Mouse (Mus musculus) midbrain, postnatal 0 days (tissue): ENCODE measurements around the gene Gas2l2. TPM values are rescaled to one million over a fixed set of nuclear protein-coding genes. Genes with fewer than 3 reads are reported as not detected.
A peak's percentile ranks its signal among the peaks of the same experiment; 100 is the strongest.

ENCODE experiments used
- ATAC-seq: fragments of 200-750 bp; cut with Nextera tagmentation; 2 replicates; pipeline ENCODE4 v1.8.0; 2017; ENCODE audit warnings: moderate number of reproducible peaks, mild to moderate bottlenecking, moderate TSS enrichment, moderate library complexity; ENCODE audit not compliant: low FRiP score
- DNase-seq: peaks from one replicate; pipeline ENCODE4 v3.0.0-alpha.2; 2015; ENCODE audit warnings: low spot score
- H3K27ac ChIP-seq: fragments of 300-500 bp; sonication (generic); 2 replicates; pipeline ENCODE4 v1.5.1; 2014; ENCODE audit warnings: low read depth, mild to moderate bottlenecking, low read length, mixed read lengths
- H3K27me3 ChIP-seq: fragments of 300-500 bp; sonication (generic); 2 replicates; pipeline ENCODE4 v1.6.1; 2014; ENCODE audit warnings: low read length, control low read depth, mixed read lengths; ENCODE audit not compliant: insufficient read depth
- H3K36me3 ChIP-seq: fragments of 300-500 bp; sonication (generic); 2 replicates; pipeline ENCODE4 v1.6.1; 2014; ENCODE audit warnings: low read length, control low read depth, mixed read lengths; ENCODE audit not compliant: insufficient read depth
- H3K4me1 ChIP-seq: fragments of 300-500 bp; sonication (generic); 2 replicates; pipeline ENCODE4 v1.6.1; 2014; ENCODE audit warnings: mild to moderate bottlenecking, control low read depth, antibody characterized with exemption, low read length, mixed read lengths; ENCODE audit not compliant: insufficient read depth
- H3K4me2 ChIP-seq: fragments of 300-500 bp; sonication (generic); 2 replicates; pipeline ENCODE4 v1.6.1; 2014; ENCODE audit warnings: low read depth, mild to moderate bottlenecking, low read length, mixed read lengths; ENCODE audit not compliant: poor library complexity, severe bottlenecking
- H3K4me3 ChIP-seq: fragments of 300-500 bp; sonication (generic); 2 replicates; pipeline ENCODE4 v1.5.1; 2014; ENCODE audit warnings: low read depth, mild to moderate bottlenecking, low read length, moderate library complexity
- H3K9ac ChIP-seq: fragments of 300-500 bp; sonication (generic); replicated peaks from 2 replicates; pipeline ENCODE4 v1.6.1; 2014; ENCODE audit warnings: mild to moderate bottlenecking, low read length, moderate library complexity, mixed read lengths; ENCODE audit not compliant: poor library complexity, severe bottlenecking
- H3K9me3 ChIP-seq: fragments of 300-500 bp; sonication (generic); 2 replicates; pipeline ENCODE4 v1.6.1; 2016; ENCODE audit warnings: low read length, control low read depth
- CTCF ChIP-seq: IDR thresholded peaks from 2 replicates; pipeline ENCODE4 v1.5.1; 2016; ENCODE audit warnings: antibody characterized with exemption, mild to moderate bottlenecking
- WGBS: fragments of 180-500 bp; shearing (Covaris S2); extraction: QIAGEN DNeasy Blood & Tissue Kit; methylation state at CpG from one replicate; pipeline ENCODE4 v1.1.7; 2014; 5-methylcytosine and 5-hydroxymethylcytosine counted together
- polyA plus RNA-seq: library from polyadenylated mRNA; unstranded; fragments of >200 nt; fragmentation: Nextera tagmentation; extraction: Ambion mirVana; gene quantifications from 2 replicates; pipeline ENCODE4 v1.2.1, GENCODE M21; 2015
- total RNA-seq: library from RNA; depleted of rRNA; stranded (reverse); fragments of >200 nt; gene quantifications from 2 replicates; pipeline ENCODE4 v1.2.3, GENCODE M21; 2014

Gene Gas2l2
- total and polyA plus RNA-seq, 2 experiments from 2014 or later, result 0.44 to 0.67 TPM

- no peak for TF ChIP-seq CTCF
- no peak for ATAC-seq
- no peak overlapping the region for H3K27ac ChIP-seq
These were observed 37.9 kb upstream of the Gas2l2 start for GRCm38 (mm10) chr11:83467120-83467652.

DNA sequence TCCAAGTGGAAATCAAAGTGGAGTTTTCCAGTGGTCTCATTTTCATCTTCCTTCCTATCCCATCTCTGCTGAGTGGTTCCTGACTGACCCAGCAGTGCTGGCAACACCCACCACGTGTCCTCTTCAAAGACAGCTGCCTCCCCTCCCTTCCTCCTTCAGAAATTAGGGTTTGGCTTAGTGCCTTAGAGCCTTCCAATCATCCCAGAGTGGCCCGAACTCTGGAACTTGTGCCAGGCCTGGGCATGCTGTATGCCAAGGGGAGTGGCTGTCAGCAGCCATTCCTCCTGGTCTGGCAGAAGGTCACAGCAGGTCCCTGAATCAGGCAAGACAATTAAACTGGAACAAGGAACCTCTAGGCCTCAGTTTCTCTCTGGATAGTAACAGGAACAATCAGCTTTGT lies 36.7 kb upstream of the Gas2l2 start:
- Histone ChIP-seq H3K4me1 (no peaks in the 10 kb centered on the region; the same call in 1 of the 2 replicates), H3K27me3 (peaks cover 15% of the 10 kb centered on the region), H3K9ac (no peak overlapping the region), H3K9me3 (no peaks in the 10 kb centered on the region), H3K36me3 (no peaks in the 10 kb centered on the region), H3K27ac (no peak overlapping the region), H3K4me3 (no peak overlapping the region), H3K4me2 (no peak overlapping the region)
- ATAC-seq (no peak; the same call in 1 of the 2 replicates), DNase-seq (peak; percentile 86)
- WGBS, result 29% methylated on average over 2 of the region's 2 CpGs
- no peak for TF ChIP-seq CTCF

More at GRCm38 (mm10) chr11:83467120-83467652, 37.9 kb upstream of the Gas2l2 start:
- Histone ChIP-seq H3K9me3 (no peaks in the 10 kb centered on the region), H3K27me3 (peaks cover 13% of the 10 kb centered on the region), H3K36me3 (no peaks in the 10 kb centered on the region), H3K4me3 (no peak overlapping the region), H3K4me1 (no peaks in the 10 kb centered on the region; the same call in 1 of the 2 replicates), H3K4me2 (no peak overlapping the region), H3K9ac (no peak overlapping the region)
- peak; percentile 80 for DNase-seq
- WGBS, result 56% methylated on average over 11 of the region's 11 CpGs

- under 1% methylated on average over 16 of the region's 42 CpGs for WGBS
- H3K4me2 ChIP-seq, result peak within 1 kb of the TSS; percentile 91
- H3K4me1 ChIP-seq, result no peaks in the 10 kb centered on the region; the same call in 1 of the 2 replicates
- ATAC-seq (no peak), DNase-seq (peak; percentile 33)
- H3K4me3 ChIP-seq, result peak within 1 kb of the TSS; percentile 63
- H3K27me3 ChIP-seq, result peaks cover 15% of the 10 kb centered on the region
- no peaks in the 10 kb centered on the region for H3K9me3 ChIP-seq
- no peaks in the 10 kb centered on the region for H3K36me3 ChIP-seq
- no peak for TF ChIP-seq CTCF
- no peak within 1 kb of the TSS for H3K27ac ChIP-seq
- H3K9ac ChIP-seq, result peak within 1 kb of the TSS; percentile 44
These were observed 33.5 kb upstream of the Gas2l2 start, which contains the start of gene Mmp28 for GRCm38 (mm10) chr11:83462711-83463244. TSS of gene Mmp28 (minus strand) at chr11:83463071.

DNA sequence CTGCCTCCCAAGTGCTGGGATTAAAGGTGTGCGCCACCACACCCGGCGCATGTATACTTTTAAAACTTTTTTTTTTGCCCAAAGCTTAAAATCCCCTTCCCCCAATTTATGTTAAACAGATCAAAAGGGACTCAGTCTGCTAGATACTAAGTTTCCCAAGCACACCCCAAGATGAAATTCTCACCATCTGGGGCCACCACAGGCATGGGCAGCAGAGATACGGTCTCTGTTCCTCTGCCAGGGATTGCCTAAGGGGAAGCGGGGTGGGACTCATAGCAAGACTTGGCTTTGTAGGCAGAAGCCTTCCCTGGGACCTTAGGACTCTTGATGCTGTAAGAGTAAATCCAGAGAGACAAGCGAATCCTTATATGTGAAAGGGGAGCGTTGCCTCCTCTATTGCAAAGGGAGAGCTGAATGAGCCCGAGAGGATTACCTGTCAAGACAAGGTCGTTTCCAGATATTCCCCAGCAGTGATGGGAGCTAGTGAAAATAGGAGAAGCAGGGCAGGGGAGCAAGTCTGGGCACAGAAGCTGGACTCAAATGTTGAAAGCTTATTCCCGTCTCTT lies 32.3 kb upstream of the Gas2l2 start:
- no peaks in the 10 kb centered on the region for H3K9me3 ChIP-seq
- 45% methylated on average over 10 of the region's 10 CpGs for WGBS
- no peak overlapping the region for H3K27ac ChIP-seq
- H3K36me3 ChIP-seq, result no peaks in the 10 kb centered on the region
- H3K4me1 ChIP-seq, result no peaks in the 10 kb centered on the region; the same call in 1 of the 2 replicates
- peaks cover 15% of the 10 kb centered on the region for H3K27me3 ChIP-seq
- H3K9ac ChIP-seq, result no peak overlapping the region
- ATAC-seq, result no peak
- no peak for DNase-seq
- H3K4me2 ChIP-seq, result no peak overlapping the region
- TF ChIP-seq CTCF, result no peak
- H3K4me3 ChIP-seq, result no peak overlapping the region

DNA sequence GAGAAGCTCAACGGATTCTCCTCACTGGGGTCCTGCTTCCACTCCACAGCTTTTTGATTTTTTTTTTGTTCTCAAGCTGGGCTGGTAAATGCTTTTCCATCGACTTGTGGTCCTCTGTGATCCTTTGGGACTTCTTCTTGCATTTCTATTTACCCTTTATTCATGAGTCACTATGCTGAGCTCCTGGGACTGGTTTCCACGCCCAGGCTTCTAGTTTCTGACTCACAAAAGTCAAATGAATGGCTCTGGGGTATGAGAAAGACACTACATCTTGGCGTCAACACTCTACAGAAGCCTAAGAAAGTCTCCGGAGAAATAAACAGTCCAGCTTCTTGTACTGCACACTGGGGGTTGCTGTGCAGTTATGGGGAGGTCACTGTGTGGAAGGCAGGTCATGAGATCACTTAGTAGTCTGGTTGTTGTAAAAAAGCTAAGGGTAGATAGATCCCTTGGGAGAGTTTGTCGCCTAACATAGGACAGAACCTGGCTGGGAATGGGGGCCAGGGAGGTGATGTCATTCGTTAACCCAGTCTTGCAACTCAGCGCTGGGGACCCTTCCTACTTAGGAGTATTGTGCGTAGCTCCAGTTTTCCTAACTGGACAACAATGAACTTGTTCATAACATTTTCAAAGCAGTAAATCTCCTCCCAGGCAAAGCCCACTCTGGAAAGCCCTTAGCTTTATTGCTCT lies 28.8 kb upstream of the Gas2l2 start:
- H3K27ac ChIP-seq, result no peak overlapping the region
- no peak overlapping the region for H3K9ac ChIP-seq
- ATAC-seq (no peak), DNase-seq (no peak)
- H3K27me3 ChIP-seq, result 0 out of 2 replicates have a peak, but pooled peaks cover 3% of the 10 kb centered on the region
- no peak for TF ChIP-seq CTCF
- no peak overlapping the region for H3K4me3 ChIP-seq
- no peaks in the 10 kb centered on the region for H3K9me3 ChIP-seq
- 55% methylated on average over 9 of the region's 9 CpGs for WGBS
- H3K4me1 ChIP-seq, result no peaks in the 10 kb centered on the region
- H3K4me2 ChIP-seq, result no peak overlapping the region
- no peaks in the 10 kb centered on the region for H3K36me3 ChIP-seq

- TF ChIP-seq CTCF, result no peak
- no peak for ATAC-seq
- WGBS, result 21% methylated on average over 7 of the region's 7 CpGs
- Histone ChIP-seq H3K9me3 (no peaks in the 10 kb centered on the region), H3K36me3 (no peaks in the 10 kb centered on the region), H3K4me2 (no peak overlapping the region), H3K9ac (no peak overlapping the region), H3K4me1 (no peaks in the 10 kb centered on the region), H3K4me3 (no peak overlapping the region), H3K27me3 (0 out of 2 replicates have a peak, but pooled peaks cover 3% of the 10 kb centered on the region), H3K27ac (no peak overlapping the region)
- no peak for DNase-seq
These were observed 28.0 kb upstream of the Gas2l2 start for GRCm38 (mm10) chr11:83457257-83457656.
